In genomic region chr10:98146998-98147863, GRCm38 (mm10) we compare ENCODE assay signal across 22 mouse cellular contexts.
DNase-seq lines count a peak whose midpoint lies in the region; ATAC-seq and TF ChIP-seq lines count a peak whose summit lies in the region.
"Had no signal": no experiment of that assay in that cellular context is flagged by ENCODE, and none has a peak within 500 bp of the region (broad histone marks: within the 10 kb centered on the region; RNA-seq: fewer than 3 reads in every experiment).

No protein-coding gene starts in this region.

- TF ChIP-seq POLR2A in lung, adult 2 months (IDR thresholded peaks at IDR 0.05; ENCODE audit: borderline replicate concordance, extremely low read depth, low read depth, low read length) = no peak

- no peak for DNase-seq in forebrain, embryonic 11.5 days (ENCODE audit: low spot score)
- DNase-seq in kidney, postnatal 14 days = peak; percentile 3
- no peak for DNase-seq in kidney, adult 18-20 months
- DNase-seq in lung, postnatal 10 days = peak; percentile 15
- DNase-seq in lung, adult 2 months = no peak
- DNase-seq in telencephalon, adult 2 months (ENCODE audit: low read depth, low spot score) = peak; percentile 11
- no peak for DNase-seq in cerebellum, adult 8-10 months
- DNase-seq: adrenal gland, postnatal 14 days; cerebellum, adult 2 months; gastrocnemius, postnatal 36 days; heart, postnatal 4 days; kidney, postnatal 10 days; right cerebral cortex, postnatal 25 days; thymus, postnatal 14 days had no signal

- no peaks in the 10 kb centered on the region for H3K27me3 ChIP-seq in forebrain, embryonic 16.5 days (replicated peaks; ENCODE audit: control insufficient read depth, insufficient read depth, low read length)
- no peaks in the 10 kb centered on the region for H3K27me3 ChIP-seq in forebrain, embryonic 11.5 days (ENCODE audit: control insufficient read depth, insufficient read depth, low read length)
- H3K27me3 ChIP-seq: CH12.LX; embryonic facial prominence, embryonic 13.5 days; heart, embryonic 15.5 days; hindbrain, embryonic 15.5 days; liver, embryonic 12.5 days had no signal

- H3K9ac ChIP-seq in forebrain, embryonic 16.5 days (replicated peaks; ENCODE audit: low read depth, low read length) = no peak overlapping the region
- H3K9ac ChIP-seq in forebrain, embryonic 11.5 days (ENCODE audit: low read length) = no peak overlapping the region
- H3K9ac ChIP-seq: embryonic facial prominence, embryonic 13.5 days; heart, embryonic 15.5 days; hindbrain, embryonic 15.5 days; liver, embryonic 12.5 days had no signal

- ATAC-seq in forebrain, embryonic 16.5 days = peak; percentile 50; the same call in 1 of the 2 replicates
- ATAC-seq in forebrain, embryonic 11.5 days (replicated peaks; ENCODE audit: low FRiP score) = no peak
- ATAC-seq: liver, embryonic 12.5 days had no signal

- WGBS in forebrain, embryonic 16.5 days = 72% methylated on average over 9 of the region's 9 CpGs
- WGBS in forebrain, embryonic 11.5 days = 85% methylated on average over 9 of the region's 9 CpGs
- 42% methylated on average over 9 of the region's 9 CpGs for WGBS in lung, adult 2 months

- no peak for TF ChIP-seq CTCF in lung, adult 2 months (IDR thresholded peaks at IDR 0.05; ENCODE audit: insufficient read depth, low read length)

- H3K9me3 ChIP-seq in forebrain, embryonic 16.5 days (ENCODE audit: control insufficient read depth, low read length) = no peaks in the 10 kb centered on the region
- no peaks in the 10 kb centered on the region for H3K9me3 ChIP-seq in forebrain, embryonic 11.5 days (ENCODE audit: control insufficient read depth, low read length)
- H3K9me3 ChIP-seq: embryonic facial prominence, embryonic 13.5 days; heart, embryonic 15.5 days; hindbrain, embryonic 15.5 days; liver, embryonic 12.5 days; midbrain, embryonic 10.5 days had no signal

- H3K4me1 ChIP-seq in forebrain, embryonic 16.5 days (replicated peaks; ENCODE audit: control insufficient read depth, insufficient read depth, low read length) = no peaks in the 10 kb centered on the region
- no peaks in the 10 kb centered on the region for H3K4me1 ChIP-seq in forebrain, embryonic 11.5 days (replicated peaks; ENCODE audit: control insufficient read depth, insufficient read depth, low read length)
- H3K4me1 ChIP-seq in lung, adult 2 months (ENCODE audit: control insufficient read depth, insufficient read depth, low read length) = no peaks in the 10 kb centered on the region; the same call in 1 of the 2 replicates
- H3K4me1 ChIP-seq: embryonic facial prominence, embryonic 13.5 days; heart, embryonic 15.5 days; hindbrain, embryonic 15.5 days; liver, embryonic 12.5 days; midbrain, embryonic 10.5 days had no signal

- H3K4me3 ChIP-seq in forebrain, embryonic 16.5 days (replicated peaks; ENCODE audit: low read length) = no peak overlapping the region
- no peak overlapping the region for H3K4me3 ChIP-seq in forebrain, embryonic 11.5 days (ENCODE audit: low read depth, low read length)
- no peak overlapping the region for H3K4me3 ChIP-seq in lung, adult 2 months (replicated peaks; ENCODE audit: extremely low read depth, low read depth, low read length)
- H3K4me3 ChIP-seq: embryonic facial prominence, embryonic 13.5 days; heart, embryonic 15.5 days; hindbrain, embryonic 15.5 days; liver, embryonic 12.5 days; midbrain, embryonic 10.5 days had no signal

- no peak overlapping the region for H3K4me2 ChIP-seq in forebrain, embryonic 16.5 days (ENCODE audit: low read length)
- H3K4me2 ChIP-seq in forebrain, embryonic 11.5 days (ENCODE audit: low read depth, low read length, severe bottlenecking) = no peak overlapping the region
- H3K4me2 ChIP-seq: embryonic facial prominence, embryonic 13.5 days; heart, embryonic 15.5 days; hindbrain, embryonic 15.5 days; liver, embryonic 12.5 days had no signal

- no peaks in the 10 kb centered on the region for H3K36me3 ChIP-seq in forebrain, embryonic 16.5 days (ENCODE audit: control insufficient read depth, insufficient read depth)
- H3K36me3 ChIP-seq in forebrain, embryonic 11.5 days (ENCODE audit: control insufficient read depth, insufficient read depth, low read length) = no peaks in the 10 kb centered on the region
- H3K36me3 ChIP-seq: embryonic facial prominence, embryonic 13.5 days; heart, embryonic 15.5 days; hindbrain, embryonic 15.5 days; liver, embryonic 12.5 days; midbrain, embryonic 10.5 days had no signal

- H3K27ac ChIP-seq in forebrain, embryonic 16.5 days (ENCODE audit: low read length) = no peak overlapping the region
- no peak overlapping the region for H3K27ac ChIP-seq in forebrain, embryonic 11.5 days (ENCODE audit: low read depth, low read length)
- H3K27ac ChIP-seq: embryonic facial prominence, embryonic 13.5 days; heart, embryonic 15.5 days; hindbrain, embryonic 15.5 days; liver, embryonic 12.5 days; macrophage; midbrain, embryonic 10.5 days had no signal

Comparison
In these comparisons a context has a peak if more than half of its experiments do, and no peak if none do; other contexts are left out.
1. DNase-seq: peak in kidney, postnatal 14 days (single experiment), lung, postnatal 10 days (single experiment) and telencephalon, adult 2 months (single experiment); none in forebrain, embryonic 11.5 days (single experiment), kidney, adult 18-20 months (single experiment), lung, adult 2 months (single experiment) and cerebellum, adult 8-10 months (single experiment).